Mouse (Mus musculus): ENCODE results near the gene Zmym4. TPM values are rescaled to one million over a fixed set of nuclear protein-coding genes. Genes with fewer than 3 reads are reported as not detected.

The Zmym4 gene
- total and polyA plus RNA-seq, 3 experiments = 13.6 to 22.8 (median 18.0) TPM

- dilution Hi-C loops (cut with MboI; ENCODE audit: extremely low pct_ligation_motif_present, extremely low pct_unique_long_range_greater_than_20kb, low sequenced_read_pairs) = no loop called here
Observed at GRCm38 (mm10) chr4:127005113-127005936, 37.4 kb upstream of the Zmym4 start.

GRCm38 (mm10) chr4:127004384-127004783, 36.4 kb upstream of the Zmym4 start:
- Histone ChIP-seq H3K9ac (ENCODE audit: insufficient read depth, low read depth) (no peak overlapping the region), H3K36me3 (replicated peaks in 1 of 2; ENCODE audit: control insufficient read depth in 1 of 2, insufficient read depth in 1 of 2, low read length in 1 of 2) (no peaks in the 10 kb centered on the region), H3K27ac (ENCODE audit: insufficient read depth, low read depth) (no peak overlapping the region), H3K4me2 (ENCODE audit: insufficient read depth, low read depth, poor library complexity, severe bottlenecking) (no peak overlapping the region), H3K9me3 (replicated peaks; ENCODE audit: low read length) (no peaks in the 10 kb centered on the region), H3K4me3 (replicated peaks in 1 of 3; ENCODE audit: low read depth in 2 of 3, low read length in 2 of 3, poor library complexity in 1 of 3) (no peak overlapping the region), H3K79me2 (replicated peaks; ENCODE audit: control insufficient read depth, extremely low read depth, insufficient read depth, poor library complexity, severe bottlenecking) (no peaks in the 10 kb centered on the region), H3K27me3 (replicated peaks) (no peaks in the 10 kb centered on the region), H3K4me1 (ENCODE audit: control insufficient read depth in 1 of 2, insufficient read depth in 2 of 2) (peaks cover 3 to 10% of the 10 kb centered on the region in 2 experiments; a peak in 3 of 4 replicates)
- TF ChIP-seq ETS1 (conservative IDR thresholded peaks at IDR 0.05; ENCODE audit: low read depth, low read length) = no peak
- TF ChIP-seq TCF12 (IDR thresholded peaks at IDR 0.05; ENCODE audit: low read depth, low read length) = no peak
- TF ChIP-seq NRF1 (IDR thresholded peaks at IDR 0.05; ENCODE audit: low read depth, low read length) = no peak
- TF ChIP-seq JUN (IDR thresholded peaks at IDR 0.05; ENCODE audit: insufficient read depth, low read depth, low read length) = no peak
- TF ChIP-seq POLR2A (IDR thresholded peaks at IDR 0.05; ENCODE audit: low read depth, low read length) = no peak
- TF ChIP-seq MXI1 (IDR thresholded peaks at IDR 0.05; ENCODE audit: low read depth, low read length) = no peak
- no peak for TF ChIP-seq MYC (IDR thresholded peaks at IDR 0.05; ENCODE audit: low read depth, low read length)
- in situ Hi-C loops (cut with MboI; ENCODE audit: low pct_ligation_motif_present, low pct_unique_long_range_greater_than_20kb, low sequenced_read_pairs) = no loop called here
- DNase-seq (ENCODE audit: extremely low read depth) = no peak
- dilution Hi-C loops (cut with MboI; ENCODE audit: extremely low pct_ligation_motif_present, extremely low pct_unique_long_range_greater_than_20kb, low sequenced_read_pairs) = no loop called here

More at GRCm38 (mm10) chr4:127005113-127005936, 37.4 kb upstream of the Zmym4 start:
- Histone ChIP-seq H3K36me3 (replicated peaks in 1 of 2; ENCODE audit: control insufficient read depth in 1 of 2, insufficient read depth in 1 of 2, low read length in 1 of 2) (no peaks in the 10 kb centered on the region), H3K9me3 (replicated peaks; ENCODE audit: low read length) (no peaks in the 10 kb centered on the region), H3K4me3 (replicated peaks in 1 of 3; ENCODE audit: low read depth in 2 of 3, low read length in 2 of 3, poor library complexity in 1 of 3) (no peak overlapping the region), H3K4me2 (ENCODE audit: insufficient read depth, low read depth, poor library complexity, severe bottlenecking) (no peak overlapping the region), H3K27me3 (replicated peaks) (no peaks in the 10 kb centered on the region), H3K79me2 (replicated peaks; ENCODE audit: control insufficient read depth, extremely low read depth, insufficient read depth, poor library complexity, severe bottlenecking) (no peaks in the 10 kb centered on the region), H3K27ac (ENCODE audit: insufficient read depth, low read depth) (no peak overlapping the region), H3K9ac (ENCODE audit: insufficient read depth, low read depth) (no peak overlapping the region), H3K4me1 (ENCODE audit: control insufficient read depth in 1 of 2, insufficient read depth in 2 of 2) (peaks cover 2 to 6% of the 10 kb centered on the region in 2 experiments; a peak in 3 of 4 replicates)
- in situ Hi-C loops (cut with MboI; ENCODE audit: low pct_ligation_motif_present, low pct_unique_long_range_greater_than_20kb, low sequenced_read_pairs) = no loop called here
- DNase-seq (ENCODE audit: extremely low read depth) = no peak
- TF ChIP-seq NRF1 (IDR thresholded peaks at IDR 0.05; ENCODE audit: low read depth, low read length) = no peak
- TF ChIP-seq SMC3 (IDR thresholded peaks at IDR 0.05; ENCODE audit: low read depth, low read length) = no peak
- no peak for TF ChIP-seq TBP (conservative IDR thresholded peaks at IDR 0.05; ENCODE audit: low read depth, low read length)
- TF ChIP-seq JUN (IDR thresholded peaks at IDR 0.05; ENCODE audit: insufficient read depth, low read depth, low read length) = no peak
- no peak for TF ChIP-seq HCFC1 (IDR thresholded peaks at IDR 0.05; ENCODE audit: low read depth, low read length)
- TF ChIP-seq ETS1 (conservative IDR thresholded peaks at IDR 0.05; ENCODE audit: low read depth, low read length) = no peak

- Histone ChIP-seq H3K9ac (ENCODE audit: insufficient read depth, low read depth) (no peak overlapping the region), H3K4me2 (ENCODE audit: insufficient read depth, low read depth, poor library complexity, severe bottlenecking) (peak overlapping the region; percentile 54), H3K79me2 (replicated peaks; ENCODE audit: control insufficient read depth, extremely low read depth, insufficient read depth, poor library complexity, severe bottlenecking) (no peaks in the 10 kb centered on the region), H3K27me3 (replicated peaks) (no peaks in the 10 kb centered on the region), H3K27ac (ENCODE audit: insufficient read depth, low read depth) (no peak overlapping the region), H3K4me3 (replicated peaks in 1 of 3; ENCODE audit: low read depth in 2 of 3, low read length in 2 of 3, poor library complexity in 1 of 3) (no peak overlapping the region), H3K36me3 (replicated peaks in 1 of 2; ENCODE audit: control insufficient read depth in 1 of 2, insufficient read depth in 1 of 2, low read length in 1 of 2) (no peaks in the 10 kb centered on the region), H3K9me3 (replicated peaks; ENCODE audit: low read length) (no peaks in the 10 kb centered on the region), H3K4me1 (ENCODE audit: control insufficient read depth in 1 of 2, insufficient read depth in 2 of 2) (peaks cover 3 to 10% of the 10 kb centered on the region in 2 experiments; a peak in 3 of 4 replicates)
- TF ChIP-seq KAT2A (IDR thresholded peaks at IDR 0.05; ENCODE audit: insufficient replicate concordance, low read length) = no peak
- no peak for TF ChIP-seq USF2 (conservative IDR thresholded peaks at IDR 0.05; ENCODE audit: low read depth, low read length)
- no peak for TF ChIP-seq CTCF (conservative IDR thresholded peaks at IDR 0.05 in 1 of 2, IDR thresholded peaks at IDR 0.05 in 1 of 2; ENCODE audit: low read depth in 2 of 2, low read length in 2 of 2)
- no peak for TF ChIP-seq POLR2AphosphoS2 (IDR thresholded peaks at IDR 0.05; ENCODE audit: low read depth, low read length)
- TF ChIP-seq PAX5 (IDR thresholded peaks at IDR 0.05; ENCODE audit: low read length) = no peak
- TF ChIP-seq CHD2 (IDR thresholded peaks at IDR 0.05; ENCODE audit: low read length) = no peak
- no peak for TF ChIP-seq SMC3 (IDR thresholded peaks at IDR 0.05; ENCODE audit: low read depth, low read length)
- no peak for TF ChIP-seq MAZ (IDR thresholded peaks at IDR 0.05; ENCODE audit: low read depth, low read length)
- TF ChIP-seq USF1 (IDR thresholded peaks at IDR 0.05; ENCODE audit: low read depth, low read length) = no peak
- no peak for TF ChIP-seq ELF1 (IDR thresholded peaks at IDR 0.05; ENCODE audit: low read depth, low read length)
- TF ChIP-seq JUND (conservative IDR thresholded peaks at IDR 0.05; ENCODE audit: low read depth, low read length) = no peak
- TF ChIP-seq NELFE (IDR thresholded peaks at IDR 0.05; ENCODE audit: low read depth, low read length) = no peak
- TF ChIP-seq RCOR1 (conservative IDR thresholded peaks at IDR 0.05; ENCODE audit: low read depth, low read length) = no peak
- no peak for TF ChIP-seq ZC3H11A (IDR thresholded peaks at IDR 0.05; ENCODE audit: low read depth, low read length)
- TF ChIP-seq HCFC1 (IDR thresholded peaks at IDR 0.05; ENCODE audit: low read depth, low read length) = no peak
- no peak for DNase-seq (ENCODE audit: extremely low read depth)
- dilution Hi-C loops (cut with MboI; ENCODE audit: extremely low pct_ligation_motif_present, extremely low pct_unique_long_range_greater_than_20kb, low sequenced_read_pairs) (no loop called here), in situ Hi-C loops (cut with MboI; ENCODE audit: low pct_ligation_motif_present, low pct_unique_long_range_greater_than_20kb, low sequenced_read_pairs) (no loop called here)
Observed at GRCm38 (mm10) chr4:127000601-127001105, 32.7 kb upstream of the Zmym4 start.

All from CH12.LX (cell line).